Mouse (Mus musculus): ENCODE data around the gene Sncg.
A peak's percentile ranks its signal among the peaks of the same experiment; 100 is the strongest.

Gene Sncg

GRCm38 (mm10) chr14:34339446-34339845 is 35.1 kb downstream of the Sncg start:
- DNase-seq = peak; percentile 27

GRCm38 (mm10) chr14:34332476-34332875 is 42.1 kb downstream of the Sncg start:
- no peak for DNase-seq

GRCm38 (mm10) chr14:34331886-34332285 is 42.7 kb downstream of the Sncg start:
- no peak for DNase-seq

- no peak for DNase-seq
These were observed 43.9 kb downstream of the Sncg start for GRCm38 (mm10) chr14:34330657-34331158.

- DNase-seq = no peak
These were observed 47.0 kb downstream of the Sncg start for GRCm38 (mm10) chr14:34327618-34328017.

- DNase-seq = no peak
These were observed 48.0 kb downstream of the Sncg start for GRCm38 (mm10) chr14:34326606-34327005.

GRCm38 (mm10) chr14:34323576-34324085 is 51.0 kb downstream of the Sncg start:
- no peak for DNase-seq
